Mouse (Mus musculus): ENCODE results near the gene Kcnq1.

The Kcnq1 gene

DNA sequence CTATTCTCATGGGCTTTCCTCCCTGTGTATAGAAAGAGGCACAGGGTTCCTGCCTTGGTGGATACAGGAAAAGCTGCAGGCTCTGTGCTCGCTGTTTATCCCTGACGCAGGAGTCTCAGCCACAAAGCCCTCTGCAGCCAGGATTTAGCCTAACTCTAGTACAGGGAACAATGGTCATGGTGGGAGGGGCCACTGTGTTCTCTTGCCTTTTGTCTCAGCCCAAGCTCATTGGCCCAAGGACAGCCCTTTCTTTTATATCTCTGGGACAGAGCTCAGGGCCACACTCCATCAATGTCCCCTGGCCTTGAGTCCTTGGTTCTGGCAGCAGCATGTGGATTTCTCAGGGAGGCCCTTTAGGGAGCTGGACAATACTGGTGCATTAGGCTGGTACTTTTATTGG, 72.7 kb downstream of the Kcnq1 start:
- DNase-seq (ENCODE audit: extremely low spot score, low read depth, low spot score) = no peak

DNA sequence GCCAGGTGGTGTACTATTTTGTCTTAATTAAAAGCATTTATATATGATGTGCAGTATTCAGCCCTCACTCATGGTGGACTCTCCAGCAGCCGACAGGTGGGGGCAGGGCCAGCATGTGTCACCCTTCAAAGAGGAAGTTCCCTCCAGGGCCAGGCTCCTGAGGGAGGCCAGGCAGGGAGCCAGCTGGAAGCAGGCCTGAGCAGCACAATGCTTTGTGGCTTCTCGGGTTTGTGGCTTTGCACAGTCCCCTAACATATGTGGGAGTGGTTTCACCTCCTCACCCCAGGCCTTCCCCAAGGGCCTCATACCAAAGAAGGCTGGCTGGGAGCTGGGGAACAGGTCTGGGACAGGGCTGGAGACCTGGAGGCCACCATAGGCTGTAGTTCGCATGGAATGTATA, 74.6 kb downstream of the Kcnq1 start:
- no peak for DNase-seq (ENCODE audit: extremely low spot score, low read depth, low spot score)

DNA sequence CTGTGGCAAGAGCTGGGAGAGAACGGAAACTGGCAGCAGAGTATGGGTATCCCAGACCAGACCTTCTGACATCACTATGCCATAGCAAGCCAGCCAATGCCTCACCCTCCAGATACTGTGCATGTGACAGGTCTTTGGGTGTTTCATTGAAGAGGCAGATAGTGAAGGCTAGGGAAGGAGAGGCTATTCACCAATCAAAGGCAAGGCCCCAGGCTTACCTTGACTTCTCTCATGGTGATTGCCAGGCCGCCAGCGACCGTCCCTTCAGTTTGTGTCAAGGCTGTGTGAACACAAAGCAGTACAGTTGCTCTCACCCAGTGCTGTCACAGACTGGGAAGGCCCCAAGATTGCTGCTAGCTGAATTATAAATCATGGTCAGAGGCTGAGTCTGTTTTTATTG, 75.1 kb downstream of the Kcnq1 start:
- DNase-seq (ENCODE audit: extremely low spot score, low read depth, low spot score) = no peak

DNA sequence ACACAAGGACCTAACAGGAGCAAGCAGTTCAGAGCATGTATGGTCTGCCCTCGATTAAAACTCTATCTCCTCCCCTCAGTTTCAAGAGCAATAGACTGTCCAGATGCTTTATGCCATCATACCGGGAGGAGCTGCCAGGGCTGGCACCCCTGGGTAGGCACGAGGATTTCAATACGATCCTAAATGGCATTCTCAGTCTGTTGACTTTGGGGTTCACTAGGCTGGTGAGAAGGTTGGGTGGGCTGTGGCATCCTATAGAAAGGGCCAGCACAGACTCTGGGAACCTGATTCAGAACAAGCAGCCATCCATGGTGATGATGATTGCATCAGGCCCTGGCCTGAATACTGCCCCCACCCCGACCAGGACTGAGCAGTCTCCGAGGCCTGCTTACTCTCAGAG, 79.3 kb downstream of the Kcnq1 start:
- DNase-seq (ENCODE audit: extremely low spot score, low read depth, low spot score) = no peak

DNA sequence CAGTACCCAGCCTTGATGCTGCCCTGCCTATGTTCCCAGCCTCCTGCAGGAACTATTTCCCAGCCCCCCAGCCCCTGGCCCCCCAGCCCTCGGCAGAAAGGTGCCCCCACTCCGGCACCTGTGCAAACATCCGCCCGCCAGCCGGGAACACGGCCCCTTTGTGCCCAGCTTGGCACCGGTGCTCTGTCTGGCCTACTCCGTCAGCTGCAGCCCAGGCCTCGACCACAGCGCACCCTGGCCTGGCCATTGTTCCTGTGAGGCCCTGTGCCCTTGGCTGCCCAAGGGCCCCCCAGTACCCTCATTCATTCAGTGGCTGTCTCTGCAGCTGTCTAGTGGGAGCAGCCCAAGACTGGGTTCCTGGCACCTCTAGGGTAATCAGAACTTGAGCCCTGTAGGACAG, 80.2 kb downstream of the Kcnq1 start:
- DNase-seq (ENCODE audit: extremely low spot score, low read depth, low spot score) = no peak

DNA sequence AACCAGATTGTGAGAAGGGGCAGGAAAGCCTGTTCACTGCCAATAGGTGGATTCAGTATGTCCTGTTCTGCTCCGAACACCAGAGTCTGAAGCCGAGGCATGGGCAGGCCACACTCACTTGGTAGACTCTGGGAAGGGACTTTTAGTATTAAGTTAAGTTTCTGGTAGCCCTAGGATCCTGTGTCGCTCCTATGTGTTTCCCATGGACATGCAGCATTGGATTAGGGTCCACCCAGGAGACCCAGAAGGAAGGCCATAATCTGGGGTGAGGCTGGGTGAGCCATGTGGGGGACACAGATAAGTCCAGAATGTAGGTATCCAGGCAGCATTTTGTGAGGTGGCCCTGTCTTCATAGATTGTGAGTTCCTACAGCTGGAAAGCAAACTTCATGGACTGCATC, 81.0 kb downstream of the Kcnq1 start:
- no peak for DNase-seq (ENCODE audit: extremely low spot score, low read depth, low spot score)

DNA sequence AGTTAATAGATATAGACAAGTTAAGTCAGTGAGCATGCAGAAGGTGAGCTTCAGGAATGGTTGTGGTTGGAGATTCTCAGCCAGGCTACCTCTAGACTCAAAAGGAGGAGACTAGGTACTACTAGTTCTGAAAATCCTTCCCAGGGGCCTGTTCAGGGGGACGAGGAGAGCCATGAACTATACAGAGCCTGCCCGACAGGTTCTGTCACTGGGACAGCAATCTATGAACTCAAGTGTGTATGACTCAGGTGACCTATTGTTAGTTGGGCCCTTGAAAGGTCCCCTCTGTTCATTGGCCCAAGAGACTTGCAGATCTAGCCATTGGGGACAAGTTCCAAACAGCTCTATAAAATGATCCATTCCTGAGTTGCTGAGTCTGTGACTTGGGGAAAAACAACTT, 82.4 kb downstream of the Kcnq1 start:
- no peak for DNase-seq (ENCODE audit: extremely low spot score, low read depth, low spot score)

DNA sequence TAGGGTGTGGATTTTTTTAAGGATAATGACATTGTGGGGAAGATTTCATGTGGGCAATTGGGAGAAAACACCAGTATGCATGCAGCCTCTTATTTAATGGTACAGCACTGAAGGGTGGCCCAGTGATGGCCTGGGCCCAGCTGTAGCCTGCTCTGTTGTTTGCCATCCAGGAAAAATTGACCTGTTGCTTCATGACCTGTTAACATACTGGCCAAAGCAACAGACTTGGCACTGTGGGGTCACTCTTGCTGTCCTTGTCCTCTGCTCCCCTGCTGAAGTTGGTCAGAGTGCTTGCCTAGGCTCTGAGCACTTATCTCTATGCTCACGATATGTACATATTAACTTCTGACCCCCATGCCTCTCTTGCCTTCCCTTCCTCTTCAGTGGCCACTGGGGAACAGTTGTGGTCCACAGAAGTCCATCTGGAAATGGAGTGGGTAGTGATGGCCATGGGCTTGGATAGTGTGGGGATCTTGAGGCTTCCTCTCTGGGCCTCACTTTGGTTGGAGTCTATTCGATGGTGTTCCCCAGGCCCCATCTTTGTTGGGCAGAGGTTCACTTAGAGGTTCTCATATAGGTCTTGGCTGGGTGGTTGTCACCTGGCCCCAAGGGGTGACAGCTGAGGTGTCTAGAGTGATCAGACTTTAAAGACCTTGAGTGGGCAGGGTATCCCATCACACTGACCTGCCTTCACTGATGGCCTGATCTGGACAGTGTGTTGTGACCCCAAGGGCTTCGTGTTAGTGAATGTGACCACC, 84.0 kb downstream of the Kcnq1 start:
- DNase-seq (ENCODE audit: extremely low spot score, low read depth, low spot score) = no peak

DNA sequence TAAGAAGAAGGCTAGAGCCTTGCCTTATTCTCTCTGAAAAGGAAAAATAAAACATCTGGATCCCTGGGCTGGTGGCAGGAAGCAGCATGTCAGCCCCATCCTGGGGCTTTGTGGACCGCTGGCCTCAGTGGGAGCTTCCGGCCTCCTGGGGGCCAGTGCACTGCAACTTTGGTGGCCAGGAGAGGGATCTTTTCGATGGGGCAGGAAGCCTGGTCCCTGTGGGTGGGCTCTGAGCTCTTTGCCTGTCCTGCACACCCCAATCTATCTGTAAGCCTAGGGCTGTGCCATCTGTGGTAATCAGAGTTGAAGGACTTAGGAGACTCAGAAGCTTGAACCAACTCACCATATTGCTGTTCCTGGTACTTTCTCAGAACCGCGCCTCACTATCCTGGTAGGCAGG, 84.7 kb downstream of the Kcnq1 start:
- DNase-seq (ENCODE audit: extremely low spot score, low read depth, low spot score) = no peak

DNA sequence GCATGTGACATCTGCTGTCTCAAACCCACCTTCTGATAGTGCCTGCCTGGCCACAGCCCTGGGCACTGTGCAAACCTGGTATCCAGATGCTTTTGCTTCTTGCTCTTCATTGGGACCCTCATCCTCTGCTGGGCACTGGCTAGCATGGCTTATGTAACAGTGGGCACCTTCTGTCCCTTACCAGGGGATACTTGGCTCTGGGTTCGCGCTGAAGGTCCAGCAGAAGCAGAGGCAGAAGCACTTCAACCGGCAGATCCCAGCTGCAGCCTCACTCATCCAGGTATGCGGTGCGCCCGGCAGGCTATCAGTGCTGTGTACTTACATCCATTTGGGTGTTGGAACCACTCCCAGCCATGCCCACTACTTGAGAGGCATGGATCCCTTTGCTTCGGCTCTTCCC, 86.2 kb downstream of the Kcnq1 start:
- DNase-seq (ENCODE audit: extremely low spot score, low read depth, low spot score) = no peak

DNA sequence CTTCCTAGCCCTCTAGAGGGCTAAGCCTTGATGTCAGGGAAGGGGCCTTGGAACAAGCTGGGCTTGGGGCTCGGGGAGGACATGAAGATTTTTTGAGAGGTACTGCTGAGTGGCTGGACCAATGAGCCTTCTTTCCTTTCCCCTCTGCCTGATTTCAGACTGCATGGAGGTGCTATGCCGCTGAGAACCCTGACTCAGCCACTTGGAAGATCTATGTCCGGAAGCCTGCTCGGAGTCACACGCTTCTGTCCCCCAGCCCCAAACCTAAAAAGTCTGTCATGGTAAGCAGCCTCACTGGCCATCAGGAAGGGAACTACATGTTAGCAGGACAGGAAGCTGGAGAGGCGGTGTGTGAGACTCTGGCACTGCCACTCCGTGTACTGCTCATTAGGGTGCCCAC, 87.9 kb downstream of the Kcnq1 start:
- DNase-seq (ENCODE audit: extremely low spot score, low read depth, low spot score) = no peak

DNA sequence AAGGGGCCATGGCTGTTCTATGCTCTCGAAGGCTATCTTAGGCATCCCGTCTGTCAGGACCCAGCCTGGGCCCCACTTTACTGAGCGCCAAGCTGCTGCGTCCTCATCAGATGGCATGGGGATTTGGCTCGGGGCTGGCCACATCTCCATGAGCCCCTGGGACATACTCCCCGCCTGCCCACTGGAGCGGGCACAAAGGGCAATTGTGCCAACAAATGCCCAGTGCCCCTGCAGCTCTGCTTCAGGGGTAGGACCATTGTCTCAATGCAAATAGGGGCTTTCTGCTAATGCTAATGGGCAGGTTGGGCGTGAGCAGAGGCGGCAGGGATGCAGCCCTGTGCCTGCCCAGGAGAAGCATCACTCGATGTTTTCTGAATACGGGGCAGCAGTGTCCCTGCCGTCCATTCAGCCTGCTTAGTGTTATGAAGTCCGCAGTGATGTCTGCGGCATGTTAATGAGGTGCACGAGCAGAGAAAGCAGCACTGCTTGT, 91.8 kb downstream of the Kcnq1 start:
- DNase-seq (ENCODE audit: extremely low spot score, low read depth, low spot score) = no peak

DNA sequence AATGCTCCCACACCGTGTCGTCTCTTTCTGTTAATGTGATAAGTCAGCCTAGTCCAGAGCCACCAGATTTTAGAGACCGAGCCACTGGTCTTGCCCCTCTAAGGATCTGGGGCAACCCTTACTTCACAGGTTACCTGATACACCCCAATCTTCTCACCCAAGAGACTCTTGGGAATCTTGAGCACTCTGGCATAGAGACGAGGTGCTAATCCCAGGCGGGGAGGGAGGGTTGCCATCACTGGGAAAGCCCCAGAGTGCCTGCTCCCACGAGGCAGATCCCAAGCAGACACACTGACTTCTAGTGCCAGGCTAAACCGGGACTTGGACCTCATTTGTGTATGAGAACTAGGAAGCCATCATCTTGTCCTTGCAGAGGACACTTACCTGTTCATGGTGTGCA, 92.3 kb downstream of the Kcnq1 start:
- no peak for DNase-seq (ENCODE audit: extremely low spot score, low read depth, low spot score)

DNA sequence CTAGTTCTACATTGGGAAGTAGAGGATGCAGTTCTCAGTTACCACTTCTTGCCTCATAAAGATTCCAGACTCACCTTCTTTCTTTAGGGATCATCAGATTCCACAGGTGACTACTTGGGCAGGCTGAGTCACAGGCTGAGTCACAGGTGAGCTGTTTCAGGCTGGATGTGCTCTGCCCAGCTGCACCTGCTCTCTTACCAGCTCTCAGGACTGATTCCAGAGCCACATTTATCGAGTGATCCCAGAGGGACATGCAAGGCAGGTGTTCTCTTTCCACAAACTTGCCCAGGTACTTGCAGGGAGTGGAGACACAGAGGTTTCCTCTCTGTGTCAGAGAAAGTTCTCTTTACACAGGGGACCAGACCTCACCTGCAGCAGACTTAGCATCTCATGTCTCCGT, 95.1 kb downstream of the Kcnq1 start:
- no peak for DNase-seq (ENCODE audit: extremely low spot score, low read depth, low spot score)

DNA sequence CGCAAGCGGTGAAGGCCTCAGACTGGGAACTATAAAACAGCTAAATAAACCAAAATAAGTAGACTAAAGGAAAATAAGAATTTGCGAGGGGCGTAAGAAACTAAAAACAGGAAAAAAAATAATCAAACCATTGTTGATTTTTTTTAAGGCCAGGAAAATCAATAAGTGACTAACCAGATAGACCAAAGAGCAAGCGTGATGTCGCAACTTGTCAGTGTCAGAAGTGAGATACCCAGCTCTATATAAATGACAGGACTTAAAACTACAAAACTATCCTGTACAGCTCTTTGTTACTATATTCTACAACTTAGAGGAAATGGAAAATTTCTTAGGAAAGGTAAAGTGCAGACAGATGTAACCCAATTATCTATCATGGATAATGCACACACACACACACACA, 97.7 kb downstream of the Kcnq1 start:
- no peak for DNase-seq (ENCODE audit: extremely low spot score, low read depth, low spot score)

DNA sequence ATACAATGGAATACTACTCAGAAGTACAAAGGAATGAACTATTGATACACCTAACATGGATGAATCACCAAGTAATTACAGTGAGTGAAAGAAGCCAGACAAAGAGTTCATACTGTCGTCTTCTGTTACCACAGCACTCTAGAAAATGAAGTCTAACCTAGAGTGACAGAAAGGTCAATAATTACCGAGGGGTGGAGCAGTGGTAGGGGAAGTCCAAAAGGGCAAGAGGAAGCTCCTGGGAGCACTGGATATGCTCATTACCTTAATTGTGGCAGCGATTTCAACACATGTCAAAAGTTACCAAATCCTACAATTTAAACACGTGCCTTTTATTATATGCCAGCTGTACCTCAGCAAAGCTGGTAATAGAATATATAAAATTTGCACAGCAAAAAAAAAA, 100.9 kb downstream of the Kcnq1 start:
- no peak for DNase-seq (ENCODE audit: extremely low spot score, low read depth, low spot score)

DNA sequence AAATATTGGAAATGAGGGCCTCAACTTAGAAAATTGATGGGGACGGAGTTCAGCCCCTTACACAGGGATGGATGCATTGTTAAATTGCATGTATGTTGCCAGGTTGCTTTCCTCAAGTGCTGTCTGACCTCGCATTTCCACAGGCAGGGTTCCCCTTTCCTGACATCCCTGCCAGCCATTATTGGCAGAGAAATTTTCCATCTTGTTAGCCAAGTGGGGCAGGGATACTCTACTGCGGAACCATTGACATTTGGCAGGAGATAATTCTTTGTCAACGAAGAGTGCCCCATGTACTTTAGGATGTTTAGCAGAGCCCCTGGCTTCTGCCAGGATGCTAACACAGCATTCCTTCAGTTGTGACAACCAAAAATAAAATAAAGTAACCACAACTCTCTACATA, 104.6 kb downstream of the Kcnq1 start:
- DNase-seq (ENCODE audit: extremely low spot score, low read depth, low spot score) = no peak

DNA sequence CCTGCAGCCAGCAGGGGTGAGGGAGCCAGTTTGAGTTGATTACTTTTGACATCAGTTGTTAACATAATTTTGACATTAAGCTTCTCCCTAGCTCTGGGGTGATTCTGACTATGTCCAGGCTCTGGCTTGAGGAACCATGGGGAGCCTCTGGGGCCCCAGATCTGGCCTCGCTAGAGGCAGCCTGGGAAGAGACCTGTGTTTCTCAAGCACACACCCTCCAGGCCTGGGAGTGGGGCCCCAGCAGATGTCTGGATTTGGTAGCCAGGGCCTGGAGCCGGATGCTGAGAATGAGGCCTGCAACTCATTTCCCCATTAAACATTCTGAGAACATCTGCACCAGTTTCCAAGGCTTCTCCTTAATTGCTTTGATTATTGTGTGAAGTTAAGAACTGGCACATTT, 145.0 kb downstream of the Kcnq1 start:
- no peak for DNase-seq (ENCODE audit: extremely low spot score, low read depth, low spot score)

DNA sequence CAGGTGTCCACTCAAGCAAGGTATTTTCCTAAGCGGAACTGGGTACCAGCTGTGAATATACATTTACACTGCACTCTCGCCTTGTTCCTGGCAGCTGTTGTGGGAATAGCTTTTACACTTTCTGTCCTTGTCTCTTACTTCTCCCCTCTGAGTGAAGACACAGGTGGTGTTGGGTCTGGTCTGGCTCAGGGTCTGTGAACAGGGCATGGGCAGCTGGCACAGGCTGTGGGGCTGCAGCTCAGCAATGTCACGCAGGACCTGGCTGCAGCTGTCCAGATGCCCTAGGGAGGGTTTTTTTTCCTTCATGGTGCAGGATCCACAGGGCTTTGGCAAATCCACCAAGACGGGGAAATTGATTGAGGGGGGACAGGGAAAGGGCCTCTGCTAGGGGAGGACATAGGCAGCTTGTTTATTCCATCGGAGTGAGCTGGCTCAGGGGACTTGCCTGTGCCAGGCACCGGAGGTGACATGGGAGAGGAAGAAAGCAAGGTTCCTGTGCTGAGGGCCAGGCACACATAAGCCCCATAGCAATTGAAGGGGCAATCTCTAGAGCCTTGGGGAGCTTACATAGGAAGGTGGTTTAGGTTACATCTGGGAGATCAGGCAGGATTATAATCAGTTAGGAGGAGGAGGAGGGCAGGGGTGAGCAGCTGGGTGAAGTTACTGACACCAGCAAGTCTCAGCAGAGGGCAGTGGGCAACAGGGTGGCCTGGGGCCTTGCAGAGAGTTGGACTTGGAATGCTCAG, 147.1 kb downstream of the Kcnq1 start:
- no peak for DNase-seq (ENCODE audit: extremely low spot score, low read depth, low spot score)

DNA sequence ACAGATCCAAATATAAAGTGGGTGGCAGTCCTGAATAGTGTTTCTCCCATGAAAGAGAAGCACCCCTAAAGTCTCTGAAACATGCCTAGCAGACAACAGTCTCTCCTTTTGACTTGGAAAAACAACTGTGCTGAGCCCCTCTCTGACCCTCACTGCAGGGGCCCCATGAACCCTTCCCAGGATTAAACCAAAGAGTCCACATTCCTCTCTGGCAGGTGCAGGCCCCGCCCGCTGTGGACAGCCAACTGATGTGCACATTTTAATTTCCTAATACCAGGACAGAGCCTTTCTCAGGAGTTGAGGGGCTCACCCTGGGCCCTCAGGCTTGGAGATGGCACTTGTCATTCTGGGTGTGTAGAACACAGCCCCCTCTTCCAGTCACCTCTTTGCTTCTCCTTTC, 148.7 kb downstream of the Kcnq1 start:
- DNase-seq (ENCODE audit: extremely low spot score, low read depth, low spot score) = no peak

DNA sequence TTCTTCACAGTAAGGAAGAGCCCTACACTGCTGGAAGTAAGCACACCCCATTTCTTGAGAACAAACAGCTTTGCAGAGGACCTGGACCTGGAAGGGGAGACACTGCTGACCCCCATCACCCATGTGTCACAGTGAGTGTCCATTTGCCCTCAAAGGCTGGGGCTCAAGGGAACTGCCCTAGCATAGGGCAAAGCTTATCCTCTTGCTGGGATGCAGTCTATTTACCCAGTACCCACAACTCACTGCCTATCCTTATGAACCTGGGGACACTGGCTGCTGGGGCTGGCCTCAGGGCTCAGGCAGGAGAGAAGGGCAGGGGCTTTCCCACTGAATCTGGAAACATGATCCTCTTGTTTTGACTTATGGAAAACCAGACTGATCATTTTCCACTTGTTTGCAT, 155.1 kb downstream of the Kcnq1 start:
- no peak for DNase-seq (ENCODE audit: extremely low spot score, low read depth, low spot score)

DNA sequence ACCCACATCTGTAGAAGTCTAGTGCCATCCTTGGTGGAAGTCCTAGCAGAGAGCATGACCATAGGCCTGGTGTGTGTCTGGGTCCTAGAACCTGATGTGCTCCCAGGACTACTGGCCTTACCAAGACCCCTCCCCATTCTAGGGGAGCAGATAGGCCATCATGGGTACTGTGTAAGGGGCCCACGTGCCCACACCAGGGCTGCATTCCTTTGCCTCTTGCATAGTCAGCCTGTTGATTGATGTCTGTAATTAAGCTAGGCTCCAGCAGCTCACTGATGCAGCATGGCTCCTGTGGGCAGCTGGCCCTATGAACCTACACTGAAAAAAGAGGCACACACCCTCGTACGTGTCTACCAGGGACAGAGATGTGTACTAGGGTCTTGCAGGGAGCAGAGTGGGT, 157.4 kb downstream of the Kcnq1 start:
- no peak for DNase-seq (ENCODE audit: extremely low spot score, low read depth, low spot score)

DNA sequence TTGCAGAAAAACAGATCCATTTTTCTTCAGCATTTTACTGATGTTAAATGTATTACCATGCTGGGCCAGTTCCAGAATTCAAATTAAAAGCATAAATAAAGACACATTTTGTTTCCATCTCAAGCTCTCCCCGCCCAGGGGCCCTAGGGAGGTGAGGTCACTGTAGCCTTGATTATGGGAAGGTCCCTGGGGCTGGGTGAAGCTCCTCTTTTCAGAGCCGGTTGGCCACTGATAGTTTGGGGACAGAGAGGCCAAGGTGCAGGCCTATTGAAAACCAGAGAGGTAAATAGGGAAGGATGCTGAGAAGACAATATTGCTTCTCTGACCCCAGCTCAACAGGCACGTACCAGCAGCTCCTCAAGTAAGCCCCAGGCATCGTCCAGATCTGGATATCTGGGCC, 157.8 kb downstream of the Kcnq1 start:
- no peak for DNase-seq (ENCODE audit: extremely low spot score, low read depth, low spot score)

Data from hindlimb bud, embryonic 11.5 days (tissue).